Mouse (Mus musculus) liver, postnatal 0 days (tissue): ENCODE measurements around the gene P4ha1. TPM values are rescaled to one million over a fixed set of nuclear protein-coding genes. Genes with fewer than 3 reads are reported as not detected.
A peak's percentile ranks its signal among the peaks of the same experiment; 100 is the strongest.

Experiments
- ATAC-seq: fragments of 200-750 bp; cut with Nextera tagmentation; 2 replicates; pipeline ENCODE4 v1.8.0; 2017; ENCODE audit warnings: mild to moderate bottlenecking, moderate library complexity
- DNase-seq: peaks from one replicate; pipeline ENCODE4 v3.0.0-alpha.2; 2016
- H3K27ac ChIP-seq: fragments of 300-500 bp; sonication (generic); 2 replicates; pipeline ENCODE4 v1.5.1; 2014; ENCODE audit warnings: antibody characterized with exemption, moderate library complexity, mild to moderate bottlenecking, low read depth
- H3K27me3 ChIP-seq: fragments of 300-500 bp; sonication (generic); 2 replicates; pipeline ENCODE4 v1.6.1; 2014; ENCODE audit warnings: low read length, control low read depth, mixed read lengths; ENCODE audit not compliant: insufficient read depth
- H3K36me3 ChIP-seq: fragments of 300-500 bp; sonication (generic); replicated peaks from 2 replicates; pipeline ENCODE4 v1.6.1; 2014; ENCODE audit warnings: mild to moderate bottlenecking, control low read depth, low read length, moderate library complexity, mixed read lengths; ENCODE audit not compliant: insufficient read depth
- H3K4me1 ChIP-seq: fragments of 300-500 bp; sonication (generic); 2 replicates; pipeline ENCODE4 v1.6.1; 2014; ENCODE audit warnings: antibody characterized with exemption, mild to moderate bottlenecking, control low read depth; ENCODE audit not compliant: insufficient read depth
- H3K4me2 ChIP-seq: fragments of 300-500 bp; sonication (generic); 2 replicates; pipeline ENCODE4 v1.6.1; 2014; ENCODE audit warnings: low read depth, mild to moderate bottlenecking, low read length, moderate library complexity, mixed read lengths
- H3K4me3 ChIP-seq: fragments of 300-500 bp; sonication (generic); 2 replicates; pipeline ENCODE4 v1.5.1; 2014; ENCODE audit warnings: low read depth, low read length
- H3K9ac ChIP-seq: fragments of 300-500 bp; sonication (generic); replicated peaks from 2 replicates; pipeline ENCODE4 v1.6.1; 2014; ENCODE audit warnings: mild to moderate bottlenecking, moderate library complexity
- H3K9me3 ChIP-seq: fragments of 300-500 bp; sonication (generic); 2 replicates; pipeline ENCODE4 v1.6.1; 2016; ENCODE audit warnings: mild to moderate bottlenecking, control low read depth, low read length, mixed read lengths
- CTCF ChIP-seq: sonication (generic); IDR thresholded peaks from 2 replicates; pipeline ENCODE4 v1.5.1; 2016; ENCODE audit warnings: antibody characterized with exemption, low read depth
- EP300 ChIP-seq: IDR thresholded peaks from 2 replicates; pipeline ENCODE4 v1.6.1; 2016; ENCODE audit warnings: antibody characterized with exemption, low read depth, mild to moderate bottlenecking
- WGBS: fragments of 180-500 bp; shearing (Covaris S2); extraction: QIAGEN DNeasy Blood & Tissue Kit; methylation state at CpG from one replicate; pipeline ENCODE4 v1.1.7; 2014; ENCODE audit not compliant: insufficient replicate concordance; 5-methylcytosine and 5-hydroxymethylcytosine counted together
- polyA plus RNA-seq: library from polyadenylated mRNA; unstranded; fragments of >200 nt; fragmentation: Nextera tagmentation; extraction: Ambion mirVana; gene quantifications from 2 replicates; pipeline ENCODE4 v1.2.1, GENCODE M21; 2015

The P4ha1 gene
- polyA plus RNA-seq, 1 experiment from 2014 or later, result 6.4 TPM

- Histone ChIP-seq H3K9me3 (no peaks in the 10 kb centered on the region), H3K4me3 (no peak overlapping the region), H3K4me2 (no peak overlapping the region), H3K36me3 (no peaks in the 10 kb centered on the region), H3K27me3 (no peaks in the 10 kb centered on the region), H3K9ac (no peak overlapping the region), H3K27ac (no peak overlapping the region), H3K4me1 (peaks cover 2% of the 10 kb centered on the region; the same call in 1 of the 2 replicates)
- no peak for ATAC-seq
- TF ChIP-seq EP300, result no peak
- no peak for DNase-seq
- 73% methylated on average over 5 of the region's 5 CpGs for WGBS
Observed at GRCm38 (mm10) chr10:59311881-59312280, 11.2 kb upstream of the P4ha1 start.

GRCm38 (mm10) chr10:59321112-59321511 is 2.0 kb upstream of the P4ha1 start:
- Histone ChIP-seq H3K4me2 (no peak overlapping the region), H3K4me3 (no peak overlapping the region), H3K27me3 (no peaks in the 10 kb centered on the region), H3K36me3 (no peaks in the 10 kb centered on the region), H3K27ac (no peak overlapping the region), H3K4me1 (peaks cover 19% of the 10 kb centered on the region), H3K9ac (no peak overlapping the region), H3K9me3 (no peaks in the 10 kb centered on the region)
- TF ChIP-seq CTCF (no peak), EP300 (no peak)
- 68% methylated on average over 3 of the region's 3 CpGs for WGBS
- DNase-seq, result no peak
- no peak for ATAC-seq

GRCm38 (mm10) chr10:59322271-59322670 is 825 bp upstream of the P4ha1 start:
- peak overlapping the region; percentile 80 for H3K4me2 ChIP-seq
- peak overlapping the region; percentile 49; the same call in 1 of the 2 replicates for H3K27ac ChIP-seq
- TF ChIP-seq EP300 (no peak), CTCF (no peak)
- no peak for ATAC-seq
- 61% methylated on average over 4 of the region's 4 CpGs for WGBS
- H3K27me3 ChIP-seq, result no peaks in the 10 kb centered on the region
- H3K4me3 ChIP-seq, result no peak overlapping the region
- H3K9ac ChIP-seq, result no peak overlapping the region
- H3K9me3 ChIP-seq, result no peaks in the 10 kb centered on the region
- no peak for DNase-seq
- H3K4me1 ChIP-seq, result peaks cover 20% of the 10 kb centered on the region
- H3K36me3 ChIP-seq, result no peaks in the 10 kb centered on the region

GRCm38 (mm10) chr10:59323488-59324161 is 529 bp downstream of the P4ha1 start:
- H3K9ac ChIP-seq, result peak overlapping the region; percentile 90
- H3K4me3 ChIP-seq, result peak overlapping the region; percentile 66
- no peaks in the 10 kb centered on the region for H3K27me3 ChIP-seq
- TF ChIP-seq CTCF (no peak), EP300 (no peak)
- ATAC-seq, result peak; percentile 74
- no peaks in the 10 kb centered on the region for H3K36me3 ChIP-seq
- 1% methylated on average over 40 of the region's 49 CpGs for WGBS
- H3K4me1 ChIP-seq, result peaks cover 20% of the 10 kb centered on the region
- no peak for DNase-seq
- H3K27ac ChIP-seq, result peak overlapping the region; percentile 84
- no peaks in the 10 kb centered on the region for H3K9me3 ChIP-seq
- peak overlapping the region; percentile 80 for H3K4me2 ChIP-seq

- TF ChIP-seq CTCF (no peak), EP300 (no peak)
- 18% methylated on average over 15 of the region's 15 CpGs for WGBS
- Histone ChIP-seq H3K4me2 (peak overlapping the region; percentile 80), H3K9ac (peak overlapping the region; percentile 90), H3K27me3 (no peaks in the 10 kb centered on the region), H3K9me3 (no peaks in the 10 kb centered on the region), H3K27ac (peak overlapping the region; percentile 84; the same call in 1 of the 2 replicates), H3K4me1 (peaks cover 20% of the 10 kb centered on the region), H3K36me3 (no peaks in the 10 kb centered on the region), H3K4me3 (peak overlapping the region; percentile 66)
- DNase-seq (no peak), ATAC-seq (no peak)
Observed at GRCm38 (mm10) chr10:59324311-59325165, 1.4 kb downstream of the P4ha1 start.

- Histone ChIP-seq H3K36me3 (no peaks in the 10 kb centered on the region), H3K9ac (no peak overlapping the region)
- WGBS, result 72% methylated on average over 8 of the region's 8 CpGs
Observed at GRCm38 (mm10) chr10:59326612-59327315, 3.7 kb downstream of the P4ha1 start.

More at GRCm38 (mm10) chr10:59326612-59327315, 3.7 kb downstream of the P4ha1 start:
- Histone ChIP-seq H3K4me2 (no peak overlapping the region), H3K27ac (no peak overlapping the region), H3K4me3 (no peak overlapping the region), H3K9me3 (no peaks in the 10 kb centered on the region), H3K4me1 (peaks cover 28% of the 10 kb centered on the region), H3K27me3 (no peaks in the 10 kb centered on the region)
- ATAC-seq (no peak), DNase-seq (no peak)
- TF ChIP-seq EP300 (no peak), CTCF (no peak)
